Mouse (Mus musculus) bone marrow macrophage, adult 2 months (primary cell): Measurements from ENCODE around the gene Ifna11. TPM values are rescaled to one million over a fixed set of nuclear protein-coding genes. Genes with fewer than 3 reads are reported as not detected.
"Not testable (repeated sequence)": the region's sequence is repeated elsewhere in the genome, so short reads cannot be mapped to it uniquely, and the experiment has no call there.

ENCODE experiments used
- H3K27ac ChIP-seq: 2 replicates; pipeline ENCODE4 v1.5.1; 2012; ENCODE audit warnings: low read depth, low read length; ENCODE audit not compliant: insufficient read depth
- H3K4me1 ChIP-seq: 2 replicates; pipeline ENCODE4 v1.6.1; 2012; ENCODE audit warnings: low read length; ENCODE audit not compliant: control insufficient read depth, insufficient read depth
- H3K4me3 ChIP-seq: 2 replicates; pipeline ENCODE4 v1.5.1; 2012; ENCODE audit warnings: mild to moderate bottlenecking, low read length, moderate library complexity; ENCODE audit not compliant: insufficient read depth
- CTCF ChIP-seq: IDR thresholded peaks from 2 replicates; pipeline ENCODE4 v1.5.1; 2012; ENCODE audit warnings: low read depth, mild to moderate bottlenecking, low read length, moderate library complexity
- POLR2A ChIP-seq: IDR thresholded peaks from 2 replicates; pipeline ENCODE4 v1.6.1; 2012; ENCODE audit warnings: mild to moderate bottlenecking, low read depth, low read length, borderline replicate concordance
- polyA plus RNA-seq: library from polyadenylated mRNA; stranded (reverse); fragments of >200 nt; gene quantifications from 2 replicates; pipeline ENCODE4 v1.2.4, GENCODE M21; 2012; ENCODE audit not compliant: missing spikeins, insufficient read depth, insufficient read length

Gene Ifna11
- polyA plus RNA-seq, 1 experiment, result not detected

GRCm38 (mm10) chr4:88805761-88806160 lies 14.0 kb upstream of the Ifna11 start:
- H3K27ac ChIP-seq, H3K4me1 ChIP-seq: not testable (repeated sequence)
- 0 out of 2 replicates have a peak overlapping the region, but pooled peaks have one; percentile 14 for H3K4me3 ChIP-seq

GRCm38 (mm10) chr4:88815928-88816327 lies 3.8 kb upstream of the Ifna11 start, which contains the start of gene Ifna7:
Gene Ifna7 (plus strand): TSS chr4:88816228.
- H3K4me1 ChIP-seq, result no peaks in the 10 kb centered on the region
- no peak for TF ChIP-seq POLR2A
- TF ChIP-seq CTCF, result no peak
- no peak within 1 kb of the TSS for H3K4me3 ChIP-seq
- H3K27ac ChIP-seq, result no peak within 1 kb of the TSS

GRCm38 (mm10) chr4:88822995-88823394 lies 3.2 kb downstream of the Ifna11 start:
- Histone ChIP-seq H3K4me3 (no peak overlapping the region), H3K27ac (no peak overlapping the region), H3K4me1 (no peaks in the 10 kb centered on the region)
- TF ChIP-seq CTCF (no peak), POLR2A (no peak)

- H3K4me3 ChIP-seq, H3K4me1 ChIP-seq, H3K27ac ChIP-seq: not testable (repeated sequence)
Observed at GRCm38 (mm10) chr4:88827116-88827515, 7.4 kb downstream of the Ifna11 start, which contains the start of gene Ifna6. Gene Ifna6 (plus strand): TSS chr4:88827416.

GRCm38 (mm10) chr4:88830523-88830922 lies 10.8 kb downstream of the Ifna11 start:
- TF ChIP-seq CTCF (no peak), POLR2A (no peak)
- Histone ChIP-seq H3K27ac (no peak overlapping the region), H3K4me1 (no peaks in the 10 kb centered on the region), H3K4me3 (no peak overlapping the region)

GRCm38 (mm10) chr4:88835225-88835624 lies 15.5 kb downstream of the Ifna11 start, which contains the start of gene Ifna5:
Gene Ifna5 (plus strand): TSS chr4:88835525.
- H3K27ac ChIP-seq, H3K4me3 ChIP-seq, H3K4me1 ChIP-seq: not testable (repeated sequence)

GRCm38 (mm10) chr4:88838828-88839227 lies 19.1 kb downstream of the Ifna11 start:
- Histone ChIP-seq H3K27ac (no peak overlapping the region), H3K4me3 (no peak overlapping the region), H3K4me1 (no peaks in the 10 kb centered on the region)
- TF ChIP-seq CTCF, result no peak
- TF ChIP-seq POLR2A, result no peak

DNA sequence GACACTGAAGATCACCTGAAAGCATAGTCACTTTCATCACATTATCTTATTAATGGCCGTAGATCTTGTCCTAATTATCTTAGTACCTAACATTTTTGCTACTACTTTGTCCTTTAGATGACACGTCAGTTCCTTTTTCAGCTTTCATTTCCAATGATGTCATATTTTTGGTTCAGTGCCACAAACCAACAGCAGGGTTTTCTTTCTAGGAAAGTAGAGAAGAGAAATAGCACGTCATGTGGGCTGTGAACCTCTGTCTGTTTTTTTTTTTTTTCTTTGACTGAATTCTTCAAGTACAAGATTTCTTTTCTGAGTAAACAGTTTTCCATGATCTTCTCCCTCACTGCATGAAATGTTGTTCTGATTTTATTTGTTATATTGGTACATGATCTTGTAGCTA lies 20.3 kb downstream of the Ifna11 start:
- TF ChIP-seq POLR2A, result no peak
- no peak for TF ChIP-seq CTCF
- H3K27ac ChIP-seq, result no peak overlapping the region
- no peak overlapping the region for H3K4me3 ChIP-seq
- no peaks in the 10 kb centered on the region for H3K4me1 ChIP-seq

DNA sequence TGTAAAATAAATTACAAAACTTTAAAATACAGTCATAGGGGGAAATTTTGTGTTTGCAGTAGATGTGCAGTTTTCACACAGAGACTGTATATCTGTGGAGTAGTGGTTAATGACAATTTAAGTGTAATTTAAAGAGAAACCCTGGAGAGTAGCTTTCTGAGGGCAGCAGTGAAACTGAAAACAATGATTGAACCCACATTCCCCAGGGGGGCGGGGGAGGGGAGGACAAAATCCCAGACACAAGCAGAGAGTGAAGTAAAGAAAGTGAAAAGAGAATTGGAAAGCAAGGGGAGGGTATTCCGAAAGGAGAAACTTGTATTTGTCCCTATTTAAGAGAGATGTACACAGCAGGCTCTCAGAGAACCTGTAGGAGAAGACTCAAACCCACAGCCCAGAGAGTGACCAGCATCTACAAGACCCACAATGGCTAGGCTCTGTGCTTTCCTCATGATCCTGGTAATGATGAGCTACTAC lies 21.7 kb downstream of the Ifna11 start, which contains the start of gene Ifna4:
TSS of gene Ifna4 (plus strand) at position 424 of the 474 bp plus-strand sequence.
- TF ChIP-seq POLR2A (no peak), CTCF (no peak)
- no peak within 1 kb of the TSS for H3K27ac ChIP-seq
- no peaks in the 10 kb centered on the region for H3K4me1 ChIP-seq

DNA sequence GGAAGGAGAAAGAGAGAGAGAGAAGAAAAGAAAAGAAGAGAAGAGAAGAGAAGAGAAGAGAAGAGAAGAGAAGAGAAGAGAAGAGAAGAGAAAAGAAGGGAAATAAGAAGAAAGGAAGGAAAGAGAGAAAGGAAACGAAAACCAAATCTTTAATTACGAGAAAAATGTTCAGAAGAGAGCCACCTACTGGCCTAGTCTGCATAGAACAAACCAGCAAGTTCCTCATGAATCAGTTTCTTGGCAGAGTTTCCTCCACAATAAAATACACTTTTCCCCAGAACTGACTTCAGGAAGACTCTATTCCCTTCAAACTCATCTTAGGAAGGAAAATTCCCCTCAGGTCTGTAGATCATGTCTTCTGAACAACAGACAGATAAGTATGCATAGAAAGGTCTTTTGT lies 25.6 kb downstream of the Ifna11 start:
- Histone ChIP-seq H3K27ac (no peak overlapping the region), H3K4me1 (no peaks in the 10 kb centered on the region), H3K4me3 (no peak overlapping the region)
- TF ChIP-seq POLR2A (no peak), CTCF (no peak)

More for the DNA sequence above, 21.7 kb downstream of the Ifna11 start, which contains the start of gene Ifna4:
- no peak within 1 kb of the TSS for H3K4me3 ChIP-seq

GRCm38 (mm10) chr4:88849698-88850097 lies 29.9 kb downstream of the Ifna11 start, which contains the start of gene Ifna1:
Gene Ifna1 (plus strand): TSS chr4:88850087.
- Histone ChIP-seq H3K27ac (no peak within 1 kb of the TSS), H3K4me1 (no peaks in the 10 kb centered on the region), H3K4me3 (no peak within 1 kb of the TSS)
- TF ChIP-seq POLR2A (no peak), CTCF (no peak)
